Mouse (Mus musculus): ENCODE data around the gene Hpca. TPM values are rescaled to one million over a fixed set of nuclear protein-coding genes. Genes with fewer than 3 reads are reported as not detected.

Gene Hpca
- total and polyA plus RNA-seq, 2 experiments from 2014 or later: 202 to 270 TPM

DNA sequence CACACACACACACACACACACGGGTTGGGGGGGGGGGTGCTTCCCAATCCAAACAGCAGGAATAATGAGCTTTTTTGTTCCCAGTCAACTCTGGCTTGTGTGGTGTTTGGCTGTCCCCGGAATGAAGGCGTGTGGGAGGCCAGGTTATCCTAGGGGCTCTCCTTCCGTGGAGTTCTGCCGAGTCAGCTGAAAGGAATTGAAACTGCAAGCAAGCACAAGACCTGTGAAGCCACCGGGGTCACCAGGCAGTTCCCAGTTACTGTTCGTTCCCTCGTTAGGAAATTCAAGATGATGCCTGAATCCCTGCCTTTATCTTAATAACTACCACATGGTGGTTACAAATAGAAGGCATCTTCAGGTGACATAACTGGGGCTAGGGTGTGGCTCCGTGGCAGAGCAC lies 7.6 kb upstream of the Hpca start:
- Histone ChIP-seq H3K27me3 (ENCODE audit: insufficient read depth, low read length) (no peaks in the 10 kb centered on the region), H3K27ac (no peak overlapping the region), H3K36me3 (ENCODE audit: insufficient read depth, low read length) (no peaks in the 10 kb centered on the region), H3K9ac (replicated peaks; ENCODE audit: low read length) (no peak overlapping the region), H3K4me2 (ENCODE audit: low read depth, low read length) (no peak overlapping the region), H3K4me3 (ENCODE audit: low read length) (no peak overlapping the region), H3K9me3 (ENCODE audit: low read length) (no peaks in the 10 kb centered on the region), H3K4me1 (ENCODE audit: insufficient read depth, low read length) (peaks cover 33% of the 10 kb centered on the region)
- no peak for TF ChIP-seq CTCF (IDR thresholded peaks at IDR 0.05; ENCODE audit: low read depth)
- no peak for DNase-seq (ENCODE audit: low spot score)
- WGBS: 44% methylated on average over 9 of the region's 9 CpGs
- no peak for ATAC-seq

DNA sequence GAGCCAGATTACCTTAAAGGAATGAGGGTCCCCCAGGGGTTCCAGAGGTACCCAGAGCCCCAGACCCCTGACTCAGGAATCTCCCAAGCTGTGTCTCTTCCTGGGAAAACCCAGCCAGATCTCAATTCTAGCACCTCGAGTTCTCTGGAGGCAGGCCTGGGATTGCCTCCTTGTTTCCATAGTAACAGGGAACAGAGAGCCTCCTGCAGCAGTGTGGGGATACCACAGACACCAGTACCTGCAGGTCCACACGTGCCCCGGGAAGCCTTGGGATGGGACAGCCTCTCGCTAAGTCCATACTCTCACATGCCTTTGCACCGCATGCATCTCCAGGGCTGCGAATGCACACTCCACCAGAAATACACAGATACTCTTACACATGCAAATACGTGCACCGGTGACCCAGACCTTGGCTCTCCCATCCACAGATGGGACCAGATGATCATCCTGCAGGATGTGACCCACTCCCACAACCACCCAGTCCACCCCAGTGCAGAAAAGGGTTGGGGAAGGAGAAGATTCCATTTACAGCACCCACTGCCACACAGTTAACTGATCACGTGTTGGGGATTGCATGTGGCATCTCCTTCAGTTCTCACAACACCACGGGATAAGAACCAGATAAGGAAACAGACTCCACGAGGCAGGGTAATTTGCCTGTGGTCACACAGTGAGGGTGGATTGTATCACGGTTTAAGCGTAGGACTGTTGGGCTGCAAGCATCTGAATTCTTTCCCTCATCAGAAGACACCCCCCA lies 6.9 kb upstream of the Hpca start:
- no peaks in the 10 kb centered on the region for H3K27me3 ChIP-seq (ENCODE audit: insufficient read depth, low read length)
- 50% methylated on average over 13 of the region's 13 CpGs for WGBS
- H3K27ac ChIP-seq: no peak overlapping the region
- H3K9me3 ChIP-seq (ENCODE audit: low read length): no peaks in the 10 kb centered on the region
- H3K4me3 ChIP-seq (ENCODE audit: low read length): no peak overlapping the region
- TF ChIP-seq CTCF (IDR thresholded peaks at IDR 0.05; ENCODE audit: low read depth): no peak
- H3K9ac ChIP-seq (replicated peaks; ENCODE audit: low read length): no peak overlapping the region
- no peak overlapping the region for H3K4me2 ChIP-seq (ENCODE audit: low read depth, low read length)
- DNase-seq (ENCODE audit: low spot score): no peak
- H3K4me1 ChIP-seq (ENCODE audit: insufficient read depth, low read length): peaks cover 33% of the 10 kb centered on the region
- H3K36me3 ChIP-seq (ENCODE audit: insufficient read depth, low read length): no peaks in the 10 kb centered on the region
- no peak for ATAC-seq

DNA sequence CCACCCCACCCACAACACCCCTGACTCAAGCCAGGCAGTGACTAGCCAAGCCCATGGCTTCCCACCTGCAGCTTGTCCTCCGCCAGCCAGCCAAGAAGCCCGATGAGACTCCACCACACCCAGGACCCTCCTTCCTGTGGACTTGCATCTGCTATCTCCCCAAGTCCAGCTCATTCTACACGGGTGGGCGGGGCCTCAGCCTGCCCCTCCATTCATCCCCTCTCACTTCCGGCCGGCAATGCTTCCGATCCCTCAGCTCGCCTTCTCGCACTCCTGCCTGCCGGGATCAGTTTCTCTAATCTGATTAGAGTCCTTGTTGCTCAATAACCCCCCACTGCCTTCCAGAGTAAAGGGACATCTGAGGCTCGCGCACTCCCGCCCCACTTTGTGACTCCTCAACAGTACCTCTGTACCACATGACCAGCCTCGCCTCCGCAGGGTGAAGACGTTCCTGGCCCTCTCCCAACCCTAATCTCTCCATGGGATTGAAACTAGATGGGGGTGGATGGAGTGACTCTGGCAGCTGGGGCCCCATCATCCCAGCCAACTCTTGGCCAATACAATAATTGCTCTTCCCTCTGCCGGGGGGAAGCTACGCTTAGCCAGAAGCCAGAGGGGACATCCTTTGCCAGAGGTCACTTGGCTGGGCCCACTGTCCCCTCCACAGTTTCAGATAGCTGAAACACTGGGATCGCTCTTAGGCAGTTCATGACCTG lies 4.1 kb upstream of the Hpca start:
- DNase-seq (ENCODE audit: low spot score) (peak; percentile 76), ATAC-seq (peak; percentile 16; the same call in 1 of the 2 replicates)
- Histone ChIP-seq H3K4me3 (ENCODE audit: low read length) (no peak overlapping the region), H3K9me3 (ENCODE audit: low read length) (no peaks in the 10 kb centered on the region), H3K36me3 (ENCODE audit: insufficient read depth, low read length) (no peaks in the 10 kb centered on the region), H3K27ac (peak overlapping the region; percentile 73), H3K9ac (replicated peaks; ENCODE audit: low read length) (peak overlapping the region; percentile 30), H3K27me3 (ENCODE audit: insufficient read depth, low read length) (no peaks in the 10 kb centered on the region), H3K4me1 (ENCODE audit: insufficient read depth, low read length) (peaks cover 33% of the 10 kb centered on the region), H3K4me2 (ENCODE audit: low read depth, low read length) (peak overlapping the region; percentile 42)
- no peak for TF ChIP-seq CTCF (IDR thresholded peaks at IDR 0.05; ENCODE audit: low read depth)
- WGBS: 12% methylated on average over 19 of the region's 19 CpGs

DNA sequence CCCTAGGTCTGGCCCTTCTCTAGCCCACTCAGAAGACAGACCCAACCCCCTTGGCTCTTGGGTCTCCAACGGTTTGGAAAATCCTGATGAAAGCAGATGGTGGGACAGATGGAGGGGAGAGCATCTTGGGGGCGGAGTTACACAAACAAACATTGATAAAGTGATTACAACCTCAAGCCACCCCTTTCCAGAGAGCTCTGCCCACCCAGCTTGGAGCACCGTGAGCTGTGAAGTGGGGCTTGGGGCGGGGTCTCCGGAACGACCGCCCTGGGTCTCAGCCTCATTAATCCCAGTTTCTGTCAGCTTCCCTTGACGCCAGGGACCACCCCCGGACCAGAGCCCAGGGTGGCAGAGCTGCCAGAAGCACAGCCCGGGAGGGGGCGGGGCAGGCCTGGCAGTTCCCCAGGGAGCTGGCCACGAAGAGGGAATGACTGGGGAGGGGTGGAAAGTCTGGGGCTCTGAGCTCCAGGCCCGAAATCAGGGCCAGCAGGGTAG lies 2.9 kb upstream of the Hpca start:
- peaks cover 25% of the 10 kb centered on the region; the same call in 1 of the 2 replicates for H3K4me1 ChIP-seq (ENCODE audit: insufficient read depth, low read length)
- peak; percentile 30 for ATAC-seq
- peak; percentile 80 for DNase-seq (ENCODE audit: low spot score)

DNA sequence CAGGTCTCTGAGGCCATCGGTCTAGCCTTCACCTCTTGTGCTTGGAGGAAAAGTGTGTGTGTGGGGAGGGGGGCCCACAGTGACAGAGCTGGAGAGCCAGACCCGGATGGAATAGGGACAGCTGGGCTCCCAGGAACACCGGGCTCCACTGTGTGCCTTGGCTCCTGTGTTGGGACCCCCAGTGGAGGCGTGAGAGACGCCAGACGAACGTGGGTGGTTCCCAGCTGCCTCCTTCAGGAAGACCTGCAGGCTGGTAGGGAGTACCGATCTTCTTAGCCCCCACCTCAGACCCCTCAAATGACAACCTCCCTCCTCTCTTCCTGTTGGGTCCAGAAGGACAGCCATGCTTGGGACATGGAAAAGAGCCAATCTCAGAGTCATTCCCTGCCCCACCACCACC lies 883 bp upstream of the Hpca start:
- DNase-seq (ENCODE audit: low spot score) (no peak), ATAC-seq (no peak)
- no peaks in the 10 kb centered on the region for H3K36me3 ChIP-seq (ENCODE audit: insufficient read depth, low read length)
- peaks cover 11% of the 10 kb centered on the region; the same call in 1 of the 2 replicates for H3K4me1 ChIP-seq (ENCODE audit: insufficient read depth, low read length)
- no peaks in the 10 kb centered on the region for H3K27me3 ChIP-seq (ENCODE audit: insufficient read depth, low read length)
- TF ChIP-seq CTCF (IDR thresholded peaks at IDR 0.05; ENCODE audit: low read depth): no peak
- peak overlapping the region; percentile 87 for H3K4me2 ChIP-seq (ENCODE audit: low read depth, low read length)
- no peak overlapping the region for H3K9ac ChIP-seq (replicated peaks; ENCODE audit: low read length)
- H3K9me3 ChIP-seq (ENCODE audit: low read length): no peaks in the 10 kb centered on the region
- H3K4me3 ChIP-seq (ENCODE audit: low read length): no peak overlapping the region
- H3K27ac ChIP-seq: peak overlapping the region; percentile 27; the same call in 1 of the 2 replicates
- 34% methylated on average over 8 of the region's 8 CpGs for WGBS

More for the DNA sequence above, 2.9 kb upstream of the Hpca start:
- no peak for TF ChIP-seq CTCF (IDR thresholded peaks at IDR 0.05; ENCODE audit: low read depth)
- H3K9ac ChIP-seq (replicated peaks; ENCODE audit: low read length): 0 out of 2 replicates have a peak overlapping the region, but pooled peaks have one; percentile 21
- no peaks in the 10 kb centered on the region for H3K27me3 ChIP-seq (ENCODE audit: insufficient read depth, low read length)
- peak overlapping the region; percentile 73 for H3K27ac ChIP-seq
- no peaks in the 10 kb centered on the region for H3K36me3 ChIP-seq (ENCODE audit: insufficient read depth, low read length)
- H3K4me2 ChIP-seq (ENCODE audit: low read depth, low read length): peak overlapping the region; percentile 42
- WGBS: 7% methylated on average over 13 of the region's 13 CpGs
- no peak overlapping the region for H3K4me3 ChIP-seq (ENCODE audit: low read length)
- H3K9me3 ChIP-seq (ENCODE audit: low read length): no peaks in the 10 kb centered on the region

DNA sequence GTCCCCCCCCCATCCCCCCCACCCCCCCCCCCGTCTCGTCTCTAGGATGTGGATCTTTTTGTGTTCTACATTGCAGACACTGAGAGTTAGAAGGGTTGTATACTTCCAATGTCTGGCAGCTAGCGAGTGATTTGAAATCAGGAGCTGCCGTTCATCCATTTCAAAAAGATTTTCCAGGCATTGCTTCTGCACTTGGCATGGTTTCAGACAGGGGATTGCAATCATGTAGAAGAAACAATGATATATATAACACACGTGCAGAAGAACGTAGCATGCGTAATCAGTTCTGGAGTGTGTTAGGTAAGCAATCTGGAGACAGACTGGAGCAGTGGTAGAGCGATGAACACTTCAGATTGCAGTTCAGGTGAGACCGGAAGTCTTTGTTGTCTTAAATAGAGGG lies 271 bp upstream of the Hpca start:
- no peak for DNase-seq (ENCODE audit: low spot score)
- Histone ChIP-seq H3K27me3 (ENCODE audit: insufficient read depth, low read length) (no peaks in the 10 kb centered on the region), H3K9me3 (ENCODE audit: low read length) (no peaks in the 10 kb centered on the region), H3K4me2 (ENCODE audit: low read depth, low read length) (peak overlapping the region; percentile 87), H3K4me3 (ENCODE audit: low read length) (no peak overlapping the region; the same call in 1 of the 2 replicates), H3K9ac (replicated peaks; ENCODE audit: low read length) (no peak overlapping the region), H3K27ac (peak overlapping the region; percentile 27; the same call in 1 of the 2 replicates), H3K4me1 (ENCODE audit: insufficient read depth, low read length) (peaks cover 11% of the 10 kb centered on the region; the same call in 1 of the 2 replicates), H3K36me3 (ENCODE audit: insufficient read depth, low read length) (no peaks in the 10 kb centered on the region)
- 19% methylated on average over 9 of the region's 9 CpGs for WGBS
- no peak for TF ChIP-seq CTCF (IDR thresholded peaks at IDR 0.05; ENCODE audit: low read depth)
- ATAC-seq: no peak

All from hindbrain, postnatal 0 days (tissue).